Mouse (Mus musculus) midbrain, embryonic 11.5 days (tissue): ENCODE results near the gene Abcg8. TPM values are rescaled to one million over a fixed set of nuclear protein-coding genes. Genes with fewer than 3 reads are reported as not detected.

ENCODE experiments used
- ATAC-seq: fragments of 200-750 bp; cut with Nextera tagmentation; 2 replicates; pipeline ENCODE4 v1.8.0; 2017; ENCODE audit warnings: moderate TSS enrichment, moderate library complexity; ENCODE audit not compliant: low FRiP score
- DNase-seq: peaks from one replicate; pipeline ENCODE4 v3.0.0; 2015; ENCODE audit warnings: low spot score; ENCODE audit errors: missing footprints
- H3K27ac ChIP-seq: fragments of 300-500 bp; sonication (generic); 2 replicates; pipeline ENCODE4 v1.5.1; 2014; ENCODE audit warnings: low read depth, low read length
- H3K27me3 ChIP-seq: fragments of 300-500 bp; sonication (generic); 2 replicates; pipeline ENCODE4 v1.6.1; 2014; ENCODE audit warnings: mild to moderate bottlenecking, low read length, moderate library complexity, mixed read lengths; ENCODE audit not compliant: control insufficient read depth, insufficient read depth
- H3K36me3 ChIP-seq: fragments of 300-500 bp; sonication (generic); 2 replicates; pipeline ENCODE4 v1.6.1; 2014; ENCODE audit warnings: mild to moderate bottlenecking, low read length, moderate library complexity, mixed read lengths; ENCODE audit not compliant: control insufficient read depth, insufficient read depth
- H3K4me1 ChIP-seq: fragments of 300-500 bp; sonication (generic); 2 replicates; pipeline ENCODE4 v1.6.1; 2014; ENCODE audit warnings: low read length; ENCODE audit not compliant: control insufficient read depth, insufficient read depth
- H3K4me2 ChIP-seq: fragments of 300-500 bp; sonication (generic); 2 replicates; pipeline ENCODE4 v1.6.1; 2014; ENCODE audit warnings: mild to moderate bottlenecking, moderate library complexity
- H3K4me3 ChIP-seq: fragments of 300-500 bp; sonication (generic); 2 replicates; pipeline ENCODE4 v1.5.1; 2014; ENCODE audit warnings: low read depth, low read length
- H3K9ac ChIP-seq: fragments of 300-500 bp; sonication (generic); 2 replicates; pipeline ENCODE4 v1.6.1; 2014; ENCODE audit warnings: low read length
- H3K9me3 ChIP-seq: fragments of 300-500 bp; sonication (generic); 2 replicates; pipeline ENCODE4 v1.6.1; 2016; ENCODE audit warnings: low read length; ENCODE audit not compliant: control insufficient read depth
- WGBS: fragments of 180-500 bp; shearing (Covaris S2); extraction: QIAGEN DNeasy Blood & Tissue Kit; methylation state at CpG from one replicate; pipeline ENCODE4 v1.1.7; 2014; 5-methylcytosine and 5-hydroxymethylcytosine counted together
- polyA plus RNA-seq: library from polyadenylated mRNA; unstranded; fragments of >200 nt; fragmentation: Nextera tagmentation; extraction: Ambion mirVana; gene quantifications from 2 replicates; pipeline ENCODE4 v1.2.1, GENCODE M21; 2014

The Abcg8 gene
- 0.21 TPM in 1 of 2 replicates, not detected in the other for polyA plus RNA-seq

DNA sequence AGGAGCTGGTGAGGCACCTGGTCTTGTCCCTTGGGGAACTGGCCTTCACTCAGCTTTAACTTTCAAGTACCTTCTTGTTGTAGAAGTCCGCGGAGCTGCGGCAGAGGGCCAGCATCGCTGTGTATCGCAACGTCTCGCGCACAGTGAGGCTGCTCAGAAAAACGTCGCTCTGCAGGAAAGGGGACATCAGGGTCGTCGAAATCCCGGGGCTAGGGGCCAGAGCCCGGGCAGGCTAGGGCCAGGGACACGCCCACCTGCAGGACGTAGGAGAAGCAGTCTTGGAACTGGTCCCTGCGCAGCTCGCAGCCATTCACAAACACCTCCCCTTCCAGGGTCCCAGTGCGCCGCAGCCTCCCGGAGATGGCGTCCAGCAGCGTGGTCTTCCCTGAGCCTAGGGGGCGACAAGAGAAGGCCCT, at the start of gene Abcg8:
Gene Abcg8 (plus strand): TSS at position 352 of the 416 bp plus-strand sequence.
- Histone ChIP-seq H3K36me3 (no peaks in the 10 kb centered on the region), H3K4me1 (peaks cover 2% of the 10 kb centered on the region; the same call in 1 of the 2 replicates), H3K27ac (no peak within 1 kb of the TSS), H3K9ac (peak within 1 kb of the TSS; percentile 47), H3K9me3 (no peaks in the 10 kb centered on the region), H3K4me2 (peak within 1 kb of the TSS; percentile 60), H3K27me3 (0 out of 2 replicates have a peak, but pooled peaks cover 2% of the 10 kb centered on the region), H3K4me3 (peak within 1 kb of the TSS; percentile 28)
- ATAC-seq = peak; percentile 58
- peak; percentile 89 for DNase-seq
- WGBS = 1% methylated on average over 24 of the region's 24 CpGs

DNA sequence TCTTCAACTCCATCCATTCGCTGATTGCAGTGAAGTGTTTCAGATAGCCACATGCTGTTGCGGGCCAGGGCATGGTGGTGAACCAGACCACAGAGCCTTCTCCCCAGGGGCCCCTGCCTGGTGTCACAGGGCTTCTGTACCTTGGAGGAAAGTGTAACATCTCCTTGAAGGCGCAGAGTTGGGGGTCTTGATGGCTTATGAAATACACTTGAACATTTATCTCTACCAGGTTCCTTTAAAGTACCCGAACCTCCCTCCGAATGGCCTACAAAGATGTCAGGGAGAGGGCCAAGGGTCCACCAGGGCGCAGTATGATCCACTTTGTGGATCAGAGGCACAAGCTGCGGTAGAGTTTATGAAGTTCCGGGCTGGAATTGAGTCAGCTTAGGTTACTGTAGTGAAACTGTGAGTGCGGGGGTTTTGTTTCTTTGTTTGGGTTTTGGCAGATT, 49.2 kb upstream of the Abcg8 start:
- peak; percentile 66 for ATAC-seq
- peaks cover 3% of the 10 kb centered on the region for H3K4me1 ChIP-seq
- peak overlapping the region; percentile 51 for H3K4me3 ChIP-seq
- peak overlapping the region; percentile 65; the same call in 1 of the 2 replicates for H3K9ac ChIP-seq
- H3K36me3 ChIP-seq = no peaks in the 10 kb centered on the region
- H3K4me2 ChIP-seq = peak overlapping the region; percentile 55
- DNase-seq = peak; percentile 92
- 33% methylated on average over 9 of the region's 9 CpGs for WGBS
- no peaks in the 10 kb centered on the region for H3K27me3 ChIP-seq
- H3K9me3 ChIP-seq = no peaks in the 10 kb centered on the region
- no peak overlapping the region for H3K27ac ChIP-seq

DNA sequence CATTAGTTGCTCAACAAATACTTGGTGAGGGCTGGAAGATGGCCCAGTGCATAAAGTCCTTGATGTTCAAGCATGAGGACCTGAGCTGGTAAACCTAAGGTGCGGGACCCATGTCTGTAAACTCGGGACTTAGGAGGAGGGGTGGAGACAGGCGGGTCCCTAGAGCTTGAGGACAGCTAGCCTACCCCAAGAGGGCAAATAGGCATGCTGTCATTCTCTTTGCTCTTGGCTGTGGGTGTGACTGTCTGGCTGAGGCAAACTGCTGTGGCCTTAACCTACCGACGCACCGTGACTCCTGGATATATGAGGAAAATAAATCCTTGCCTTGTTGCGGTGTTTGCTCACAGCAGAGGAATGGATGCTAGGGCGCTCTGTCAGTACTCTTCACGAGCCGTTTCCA, 48.4 kb upstream of the Abcg8 start:
- Histone ChIP-seq H3K9ac (no peak overlapping the region), H3K4me3 (no peak overlapping the region), H3K9me3 (no peaks in the 10 kb centered on the region), H3K36me3 (no peaks in the 10 kb centered on the region), H3K27ac (no peak overlapping the region), H3K4me1 (peaks cover 3% of the 10 kb centered on the region), H3K4me2 (no peak overlapping the region), H3K27me3 (no peaks in the 10 kb centered on the region)
- no peak for ATAC-seq
- DNase-seq = no peak
- 87% methylated on average over 10 of the region's 10 CpGs for WGBS

DNA sequence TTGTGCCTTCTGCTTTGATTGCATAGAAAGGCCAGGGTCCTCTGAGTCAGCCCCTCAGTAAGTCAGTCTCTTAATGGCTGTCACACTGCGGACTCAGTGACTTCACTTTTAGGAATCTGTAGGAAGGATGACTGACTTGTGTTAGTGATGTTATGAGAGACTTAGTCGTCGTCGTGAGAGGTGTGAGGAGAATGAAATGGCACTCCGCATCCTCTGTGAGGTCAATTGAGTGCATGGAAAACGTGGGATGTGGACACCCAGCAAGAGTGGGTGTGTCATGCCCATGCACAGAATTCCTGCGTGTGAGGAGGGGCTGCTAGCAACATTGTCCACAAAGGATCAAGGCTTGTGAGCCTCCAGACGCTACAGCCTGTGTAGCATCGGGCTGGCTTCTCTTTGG, 47.5 kb upstream of the Abcg8 start:
- Histone ChIP-seq H3K27me3 (no peaks in the 10 kb centered on the region), H3K9me3 (no peaks in the 10 kb centered on the region), H3K4me3 (no peak overlapping the region), H3K4me2 (no peak overlapping the region), H3K9ac (no peak overlapping the region), H3K36me3 (no peaks in the 10 kb centered on the region), H3K4me1 (peaks cover 3% of the 10 kb centered on the region), H3K27ac (no peak overlapping the region)
- WGBS = 86% methylated on average over 9 of the region's 9 CpGs
- no peak for DNase-seq
- no peak for ATAC-seq

DNA sequence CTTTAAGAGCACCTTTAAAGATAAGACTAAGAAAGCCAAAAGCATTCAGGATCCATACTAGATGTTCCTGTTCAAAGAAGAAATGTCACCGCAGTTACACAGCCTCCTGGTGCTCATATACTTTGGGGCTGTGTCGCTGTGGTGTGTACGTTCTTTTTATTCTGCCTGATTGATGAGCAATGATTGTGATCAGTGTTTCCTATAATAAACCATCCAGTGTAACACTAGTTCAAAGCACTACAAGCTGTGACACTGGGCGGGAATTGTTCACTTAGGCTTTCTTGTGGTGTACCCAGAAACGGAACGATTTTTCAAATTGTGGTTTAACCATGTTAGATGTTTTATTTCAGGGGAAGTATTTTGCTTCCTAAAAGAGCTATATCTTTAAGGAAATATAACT, 44.3 kb upstream of the Abcg8 start:
- H3K4me3 ChIP-seq = no peak overlapping the region
- H3K27ac ChIP-seq = no peak overlapping the region
- H3K9me3 ChIP-seq = no peaks in the 10 kb centered on the region
- WGBS = 94% methylated on average over 6 of the region's 6 CpGs
- peaks cover 1% of the 10 kb centered on the region for H3K4me1 ChIP-seq
- H3K9ac ChIP-seq = no peak overlapping the region
- H3K4me2 ChIP-seq = no peak overlapping the region
- no peak for DNase-seq
- ATAC-seq = no peak
- H3K27me3 ChIP-seq = no peaks in the 10 kb centered on the region
- H3K36me3 ChIP-seq = no peaks in the 10 kb centered on the region

DNA sequence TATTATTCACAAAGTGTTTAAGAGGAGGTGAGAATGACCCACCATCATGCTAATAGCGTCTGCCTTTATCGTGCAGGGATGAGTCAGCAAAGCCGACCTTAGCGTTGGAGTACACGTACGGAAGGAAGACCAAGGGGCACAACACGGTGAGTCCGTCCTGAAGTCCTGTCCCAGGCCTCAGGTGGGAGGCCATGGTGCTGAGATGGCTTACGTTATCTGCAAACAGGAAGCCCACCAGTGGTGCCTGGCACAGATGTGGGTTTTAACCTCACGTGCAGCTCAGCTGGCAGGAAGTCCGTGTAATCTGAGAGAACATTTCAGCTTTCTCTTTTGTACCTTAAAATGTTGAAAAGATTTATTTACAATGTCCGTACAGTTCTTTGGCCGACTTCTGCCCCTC, 42.7 kb upstream of the Abcg8 start:
- Histone ChIP-seq H3K9ac (no peak overlapping the region), H3K27ac (no peak overlapping the region), H3K4me2 (no peak overlapping the region), H3K4me1 (no peaks in the 10 kb centered on the region), H3K36me3 (no peaks in the 10 kb centered on the region), H3K9me3 (no peaks in the 10 kb centered on the region), H3K27me3 (no peaks in the 10 kb centered on the region), H3K4me3 (no peak overlapping the region)
- DNase-seq (no peak), ATAC-seq (no peak)
- 87% methylated on average over 13 of the region's 13 CpGs for WGBS

DNA sequence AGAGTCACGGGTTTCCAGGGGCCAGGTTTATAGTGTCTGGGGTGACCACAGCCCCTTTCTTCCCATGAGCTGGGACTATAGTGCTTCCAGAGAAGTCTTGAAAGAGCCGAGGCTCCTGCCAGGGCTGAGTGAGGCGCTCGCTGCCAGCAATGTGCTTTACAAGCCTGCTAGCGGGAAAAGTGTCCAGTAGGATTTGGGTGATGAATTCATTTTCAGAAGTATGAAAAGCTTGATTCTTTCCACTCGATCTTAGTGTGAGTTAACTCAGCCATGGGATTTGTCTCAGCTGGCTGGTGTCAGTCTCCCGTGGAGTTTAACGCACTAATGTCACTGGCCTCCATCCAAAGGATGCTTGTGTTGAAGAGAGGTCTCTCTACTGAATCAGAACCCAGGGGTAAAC, 39.8 kb upstream of the Abcg8 start:
- no peak overlapping the region for H3K4me2 ChIP-seq
- no peak overlapping the region for H3K4me3 ChIP-seq
- no peaks in the 10 kb centered on the region for H3K27me3 ChIP-seq
- H3K9me3 ChIP-seq = no peaks in the 10 kb centered on the region
- H3K4me1 ChIP-seq = no peaks in the 10 kb centered on the region
- ATAC-seq (no peak), DNase-seq (no peak)
- no peaks in the 10 kb centered on the region for H3K36me3 ChIP-seq
- WGBS = 58% methylated on average over 8 of the region's 8 CpGs
- H3K27ac ChIP-seq = no peak overlapping the region
- H3K9ac ChIP-seq = no peak overlapping the region

DNA sequence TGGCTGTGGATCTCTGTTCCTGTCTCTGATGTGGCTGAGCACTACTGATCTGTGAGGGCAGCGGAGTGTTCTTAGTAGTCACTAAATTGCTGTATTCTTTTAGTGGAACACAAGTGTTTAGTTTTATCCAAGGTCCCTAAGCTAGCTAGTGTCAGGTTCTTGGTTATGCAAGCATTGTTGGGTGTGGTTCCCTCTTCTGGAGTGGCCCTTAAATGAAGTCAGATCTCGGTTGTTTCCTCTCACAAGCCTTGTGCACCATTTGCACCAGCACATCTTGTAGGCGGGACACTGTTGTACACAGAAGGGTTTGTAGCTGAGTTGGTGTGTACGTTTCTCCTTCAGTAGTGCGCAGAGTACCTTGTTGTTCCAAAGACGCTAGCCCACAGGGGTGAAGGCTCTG, 38.1 kb upstream of the Abcg8 start:
- 95% methylated on average over 6 of the region's 6 CpGs for WGBS
- H3K9me3 ChIP-seq = no peaks in the 10 kb centered on the region
- no peak overlapping the region for H3K9ac ChIP-seq

DNA sequence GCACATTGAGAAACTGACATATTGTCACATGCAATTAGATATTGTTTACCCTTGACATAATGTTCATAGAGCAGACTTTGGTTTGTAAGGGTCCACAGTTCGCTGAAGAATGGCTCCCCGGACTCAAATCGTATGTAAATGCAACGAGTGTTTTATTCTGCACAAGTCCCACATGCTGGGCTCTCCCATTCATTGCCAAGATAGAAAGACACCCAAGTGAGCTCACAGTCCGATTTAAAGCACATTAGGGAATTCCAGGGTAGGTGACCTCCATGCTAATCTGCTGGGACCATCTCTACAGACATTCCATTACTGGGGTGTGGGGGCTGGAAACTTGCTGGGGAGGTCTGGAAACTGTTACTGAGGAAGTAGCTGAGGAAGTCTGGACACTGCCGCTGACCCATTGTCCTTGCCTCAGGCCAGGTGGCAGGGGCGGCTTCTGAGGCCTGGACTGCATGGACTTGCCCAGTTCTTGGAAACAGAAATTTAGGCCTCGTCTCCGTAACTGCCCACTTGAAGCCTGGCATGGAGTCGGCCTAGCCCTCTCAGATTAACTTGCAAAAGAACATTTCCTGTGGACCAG, 36.2 kb upstream of the Abcg8 start:
- Histone ChIP-seq H3K9ac (no peak overlapping the region), H3K4me2 (no peak overlapping the region), H3K27ac (no peak overlapping the region), H3K9me3 (no peaks in the 10 kb centered on the region), H3K4me3 (no peak overlapping the region), H3K27me3 (no peaks in the 10 kb centered on the region), H3K36me3 (no peaks in the 10 kb centered on the region), H3K4me1 (peaks cover 3% of the 10 kb centered on the region; the same call in 1 of the 2 replicates)
- ATAC-seq (no peak), DNase-seq (no peak)
- 59% methylated on average over 10 of the region's 10 CpGs for WGBS

More for the DNA sequence above, 38.1 kb upstream of the Abcg8 start:
- no peak overlapping the region for H3K27ac ChIP-seq
- ATAC-seq (no peak), DNase-seq (no peak)
- H3K4me2 ChIP-seq = no peak overlapping the region
- no peak overlapping the region for H3K4me3 ChIP-seq
- no peaks in the 10 kb centered on the region for H3K4me1 ChIP-seq
- no peaks in the 10 kb centered on the region for H3K27me3 ChIP-seq
- no peaks in the 10 kb centered on the region for H3K36me3 ChIP-seq
